Mouse (Mus musculus) myocyte (in vitro differentiated cells): ENCODE data around the gene Pram1.

Experiments used
- E2F4 ChIP-seq: IDR thresholded peaks from one replicate; pipeline ENCODE4 v1.6.1; 2011; ENCODE audit warnings: mild to moderate bottlenecking, control low read depth, moderate library complexity; ENCODE audit not compliant: insufficient read depth
- MAX ChIP-seq: IDR thresholded peaks from one replicate; pipeline ENCODE4 v1.6.1; 2011; ENCODE audit warnings: low read depth, mild to moderate bottlenecking, control low read depth
- MYOD1 ChIP-seq, 3 experiments: IDR thresholded peaks; one replicate each; pipeline ENCODE4 v1.6.1; 2011; ENCODE audit warnings: control low read depth in 2 of 3, low read depth in 2 of 3, mild to moderate bottlenecking in 2 of 3, moderate library complexity in 1 of 3; ENCODE audit not compliant: insufficient read length in 2 of 3, control insufficient read depth in 1 of 3
- POLR2A ChIP-seq: IDR thresholded peaks from one replicate; pipeline ENCODE4 v1.6.1; 2011; ENCODE audit warnings: low read depth, mild to moderate bottlenecking, control low read depth, moderate library complexity; ENCODE audit not compliant: insufficient read length
- POLR2AphosphoS2 ChIP-seq: IDR thresholded peaks from one replicate; pipeline ENCODE4 v1.6.1; 2011; ENCODE audit warnings: low read depth, control low read depth; ENCODE audit not compliant: insufficient read length
- REST ChIP-seq: IDR thresholded peaks from one replicate; pipeline ENCODE4 v1.6.1; 2011; ENCODE audit warnings: mild to moderate bottlenecking, control low read depth, moderate library complexity; ENCODE audit not compliant: insufficient read depth, insufficient read length
- TCF12 ChIP-seq: IDR thresholded peaks from one replicate; pipeline ENCODE4 v1.6.1; 2011; ENCODE audit warnings: mild to moderate bottlenecking, control low read depth; ENCODE audit not compliant: poor library complexity, insufficient read depth, severe bottlenecking
- USF1 ChIP-seq: IDR thresholded peaks from one replicate; pipeline ENCODE4 v1.6.1; 2011; ENCODE audit warnings: low read depth, mild to moderate bottlenecking, control low read depth, moderate library complexity

DNA sequence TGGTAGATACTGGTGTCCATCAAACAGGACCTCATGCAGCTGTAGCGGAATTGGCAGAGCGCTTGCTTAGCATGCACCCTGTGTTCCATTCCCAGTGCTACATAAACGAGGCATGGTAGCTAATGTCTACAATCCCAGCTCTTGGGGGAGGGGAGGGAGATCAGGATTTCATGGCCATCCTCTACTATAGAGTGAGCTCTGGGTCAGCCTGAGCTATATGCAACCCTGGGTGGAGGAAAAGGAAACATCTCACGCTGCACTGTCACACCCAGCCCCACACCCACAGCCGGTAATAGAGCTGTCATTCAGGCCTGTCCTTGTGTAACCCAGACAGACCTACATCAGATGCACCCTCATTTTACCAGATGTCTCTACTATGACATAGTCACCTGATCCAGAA, 39.4 kb upstream of the Pram1 start:
- TF ChIP-seq POLR2A (no peak), E2F4 (no peak), TCF12 (no peak), MYOD1 (IDR thresholded peaks at IDR 0.05; ENCODE audit: control insufficient read depth in 1 of 3, insufficient read length in 2 of 3, low read depth in 2 of 3) (no peak), REST (no peak), USF1 (no peak), POLR2AphosphoS2 (no peak), MAX (no peak)
